Mouse (Mus musculus) megakaryocyte, embryonic 14.5 days (primary cell): Measurements from ENCODE around the gene Adamts2.

Source experiments
- FLI1 ChIP-seq: IDR thresholded peaks from 2 replicates; pipeline ENCODE4 v1.6.1; 2012; ENCODE audit warnings: low read length, inconsistent platforms, mixed read lengths
- GATA1 ChIP-seq: IDR thresholded peaks from 3 replicates; pipeline ENCODE4 v1.6.1; 2012; ENCODE audit warnings: mixed read lengths, low read length, inconsistent platforms, borderline replicate concordance

- no peak for TF ChIP-seq GATA1
- TF ChIP-seq FLI1 = no peak
These were observed 239.3 kb downstream of the Adamts2 start, which contains the start of gene Zfp879 for GRCm38 (mm10) chr11:50841023-50841735.
